Mouse (Mus musculus) cerebellum, postnatal 10 days (tissue): ENCODE measurements at regions not wholly inside any gene's neighbourhood (a gene's known extent, or its start where the extent isn't known, plus 50 kb on each side); places are given as distances from the start of the nearest gene placed in this dataset.
"Not testable (repeated sequence)": the region's sequence is repeated elsewhere in the genome, so short reads cannot be mapped to it uniquely, and the experiment has no call there.

Experiments used
- DNase-seq, 2 experiments: peaks; one replicate each; pipeline ENCODE4 v3.0.0; 2021; ENCODE audit warnings: mixed read lengths in 2 of 2

DNA sequence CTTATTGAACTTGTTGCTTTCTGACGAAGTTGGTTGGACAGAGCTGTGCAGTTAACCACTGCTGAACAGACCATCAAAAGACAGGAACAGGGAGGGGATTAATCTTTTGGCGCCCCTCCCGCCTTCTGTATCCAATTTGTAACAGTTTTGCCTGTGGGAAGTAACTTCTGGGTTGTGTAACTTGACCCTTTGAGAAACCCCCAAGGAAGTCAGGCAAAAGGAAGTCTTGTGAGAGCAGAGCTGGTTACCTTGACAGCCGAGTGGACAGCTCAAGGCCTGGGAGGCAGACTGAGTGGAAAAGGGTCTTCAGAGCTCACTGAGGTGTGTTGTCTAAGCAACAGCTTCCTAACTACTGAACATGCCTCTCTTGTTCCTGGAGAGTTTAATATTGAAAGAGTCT lies 75.8 kb upstream of the Hao2 start:
- no peak for DNase-seq

DNA sequence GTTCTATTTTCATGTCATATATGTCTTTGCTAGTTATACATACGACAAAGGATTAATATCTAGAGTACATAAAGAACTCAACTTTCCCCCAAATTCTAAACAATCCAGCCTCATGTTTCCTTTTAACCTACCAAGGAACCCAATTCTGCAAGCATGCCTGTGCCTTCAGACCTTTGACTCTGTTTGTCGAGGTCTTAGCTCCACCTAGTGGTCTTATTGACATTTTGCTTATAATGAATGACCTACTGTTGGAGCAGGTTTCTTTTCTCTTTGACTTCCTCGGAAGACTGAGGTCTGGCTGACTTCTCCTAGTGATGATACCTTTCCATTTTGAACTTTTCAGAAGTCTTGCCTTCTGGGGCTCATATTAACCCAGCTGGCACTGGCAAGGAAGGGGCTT lies 82.7 kb upstream of the Hao2 start:
- DNase-seq = peak; percentile 41 to 68

DNA sequence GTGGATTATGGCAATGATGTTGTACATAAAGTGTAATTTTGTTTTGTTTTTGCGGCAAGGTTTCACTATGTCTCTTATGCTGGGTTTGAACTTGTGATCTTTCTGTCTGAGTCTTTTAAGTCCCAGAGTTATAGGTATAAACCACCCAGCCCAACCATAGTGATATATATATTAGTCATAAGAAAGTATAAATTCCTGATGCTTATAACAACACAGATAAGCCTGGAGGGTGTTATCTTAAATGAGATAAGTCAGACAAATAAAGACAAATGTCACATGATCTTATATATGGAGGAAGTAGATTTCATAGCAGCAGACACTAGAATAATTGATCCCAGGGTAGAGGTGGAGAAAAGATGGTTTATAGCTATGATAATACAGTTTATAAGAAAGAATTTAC lies 89.7 kb upstream of the Hao2 start:
- DNase-seq = no peak

DNA sequence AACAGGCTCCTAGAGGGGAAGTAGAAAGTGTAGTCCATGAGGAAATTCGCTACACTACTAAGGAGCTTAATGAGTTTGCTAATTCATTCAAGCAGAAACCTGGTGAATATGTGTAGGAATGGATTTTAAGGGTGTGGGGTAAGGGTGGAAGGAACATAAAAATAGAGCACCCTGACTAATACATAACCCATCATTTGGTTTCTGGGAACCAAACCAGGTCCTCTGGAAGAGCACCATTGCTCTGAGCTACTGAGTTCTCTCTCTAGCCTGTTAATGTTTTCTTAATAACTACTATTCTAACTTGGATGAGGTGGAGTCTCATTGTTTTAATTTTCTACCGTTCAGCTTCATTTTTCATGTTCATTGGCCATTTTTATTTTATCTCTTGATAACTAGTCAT lies 94.2 kb upstream of the Hao2 start:
- DNase-seq = not testable (repeated sequence)

DNA sequence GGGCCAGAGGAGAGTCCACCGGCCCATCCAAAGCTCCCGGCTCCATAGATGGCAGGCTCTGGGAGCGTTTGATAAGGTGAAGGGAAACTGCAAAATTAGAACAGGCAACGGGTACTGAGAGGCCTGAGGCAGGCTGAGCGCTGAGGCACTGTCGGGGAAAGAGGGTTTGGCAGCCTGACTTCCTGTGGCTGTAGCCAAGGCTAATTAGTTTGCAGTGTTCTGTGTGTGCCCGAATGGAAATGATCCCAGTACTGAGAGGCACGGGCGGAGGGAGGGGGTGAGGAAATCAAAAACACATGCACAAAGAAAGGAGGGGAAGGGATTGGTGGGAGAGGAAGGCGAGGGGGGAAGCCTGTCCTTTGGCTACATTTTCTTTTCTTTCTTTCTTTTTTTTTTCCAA lies 97.8 kb upstream of the Hao2 start:
- DNase-seq = peak; percentile 55 to 68

DNA sequence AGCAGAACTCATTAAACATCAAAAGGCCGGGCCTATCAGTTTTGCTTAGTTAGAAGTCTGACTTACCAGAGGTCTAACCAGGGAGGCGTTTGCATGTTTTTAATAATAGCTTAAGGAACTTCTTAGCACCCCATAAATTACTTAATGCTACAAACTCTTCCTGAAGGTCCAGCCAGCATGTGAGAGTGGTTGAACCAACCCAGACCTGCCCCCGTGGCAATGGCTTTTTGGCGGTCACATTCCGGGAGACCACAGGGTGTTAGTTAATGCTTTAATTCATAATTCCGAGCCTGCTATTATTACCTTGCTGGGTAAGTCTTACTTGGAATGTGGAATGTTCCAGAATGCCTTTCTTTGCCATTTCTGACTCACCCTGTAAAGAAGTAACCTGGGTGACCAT lies 98.2 kb upstream of the Hao2 start:
- no peak for DNase-seq

DNA sequence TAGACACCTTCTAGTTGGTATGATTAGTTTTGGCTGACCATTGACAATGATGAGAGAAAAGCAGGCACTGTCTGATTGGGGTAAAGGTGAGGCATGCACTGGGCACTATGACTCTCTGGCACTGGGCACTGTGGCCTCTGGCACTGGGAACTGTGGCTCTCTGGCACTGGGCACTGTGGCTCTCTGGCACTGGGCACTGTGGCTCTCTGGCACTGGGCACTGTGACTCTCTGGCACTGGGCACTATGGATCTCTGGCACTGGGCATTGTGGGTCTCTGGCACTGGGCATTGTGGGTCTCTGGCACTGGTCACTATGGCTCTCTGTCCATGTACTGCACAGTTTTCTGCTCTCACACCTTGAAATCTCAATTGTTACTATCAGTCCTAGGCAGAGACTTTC lies 101.0 kb upstream of the Hao2 start:
- DNase-seq = peak; percentile 34 to 64

DNA sequence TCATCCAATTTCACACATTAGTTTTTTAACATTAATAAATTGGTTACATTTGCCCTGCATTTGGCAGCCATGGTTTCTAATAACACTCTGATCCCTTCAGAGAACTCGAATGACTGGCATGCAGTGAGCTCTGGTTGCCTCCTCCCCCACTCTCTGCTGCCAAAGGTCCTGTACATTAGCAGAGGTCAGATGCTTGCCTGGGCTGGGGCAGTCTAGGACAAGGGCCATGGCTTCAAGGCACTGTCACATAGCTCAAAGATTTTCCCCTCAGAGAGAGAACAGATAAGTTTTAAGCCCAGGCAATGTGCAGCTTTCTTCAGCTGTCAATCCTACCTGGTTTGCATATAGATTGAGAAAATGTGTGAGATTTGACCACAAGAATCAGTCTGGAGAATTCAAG lies 110.2 kb upstream of the Wars2 start:
- DNase-seq = no peak

DNA sequence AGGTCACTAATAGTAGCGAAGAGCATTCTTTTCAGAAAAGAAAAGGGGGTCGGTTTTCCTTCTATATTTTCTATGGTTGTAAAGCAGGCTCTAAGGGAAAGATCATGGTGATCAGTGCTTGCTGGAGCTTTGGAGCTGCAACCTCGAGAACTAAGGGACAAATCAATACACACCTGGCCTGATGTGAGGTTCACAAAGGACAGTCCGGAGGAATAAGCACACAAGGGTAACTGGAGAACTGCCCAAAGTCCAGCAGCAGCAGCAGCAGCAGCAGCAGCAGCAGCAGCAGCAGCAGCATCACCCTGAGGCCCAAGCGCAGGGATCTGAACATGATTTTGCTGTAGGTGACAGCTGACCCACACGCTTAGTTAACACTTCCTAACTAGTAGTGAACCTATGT lies 94.7 kb upstream of the Wars2 start:
- no peak for DNase-seq

DNA sequence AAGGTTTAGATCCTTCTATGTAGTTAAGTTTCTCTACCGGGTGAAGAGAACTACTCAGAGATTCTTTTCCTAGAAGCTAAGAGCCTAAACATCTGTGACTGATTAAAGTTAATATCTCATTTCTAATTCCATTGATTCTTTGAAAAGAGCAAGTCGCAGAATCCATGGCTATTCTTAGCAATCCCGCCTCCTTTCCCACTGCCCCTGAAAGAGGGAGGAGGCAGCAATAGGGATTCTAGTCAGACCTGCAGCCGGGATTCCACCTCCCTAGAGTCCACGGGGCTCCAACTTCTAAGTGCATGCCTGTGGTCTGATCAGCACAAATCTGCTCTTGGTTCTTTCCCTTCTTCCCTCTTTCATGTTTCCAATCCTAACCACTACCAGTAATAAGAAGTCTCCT lies 93.7 kb upstream of the Wars2 start:
- DNase-seq = no peak

DNA sequence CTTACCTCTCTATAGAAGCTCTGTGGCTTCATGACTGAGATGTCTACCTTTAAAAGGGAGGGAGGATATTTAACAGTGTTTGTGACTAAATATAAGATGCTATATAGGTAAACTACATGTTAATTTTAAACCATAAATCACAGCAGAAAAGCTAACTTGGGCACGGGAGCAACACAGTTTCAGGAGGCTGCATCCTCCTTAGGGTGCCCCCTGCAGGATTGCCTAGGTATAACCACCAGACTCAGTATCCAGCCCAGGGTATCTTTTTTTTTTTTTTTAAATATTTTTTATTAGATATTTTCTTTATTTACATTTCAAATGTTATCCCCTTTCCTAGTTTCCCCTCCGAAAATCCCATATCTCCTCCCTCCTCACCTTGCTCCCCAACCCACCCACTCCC lies 91.6 kb upstream of the Wars2 start:
- DNase-seq = peak; percentile 10 to 25

DNA sequence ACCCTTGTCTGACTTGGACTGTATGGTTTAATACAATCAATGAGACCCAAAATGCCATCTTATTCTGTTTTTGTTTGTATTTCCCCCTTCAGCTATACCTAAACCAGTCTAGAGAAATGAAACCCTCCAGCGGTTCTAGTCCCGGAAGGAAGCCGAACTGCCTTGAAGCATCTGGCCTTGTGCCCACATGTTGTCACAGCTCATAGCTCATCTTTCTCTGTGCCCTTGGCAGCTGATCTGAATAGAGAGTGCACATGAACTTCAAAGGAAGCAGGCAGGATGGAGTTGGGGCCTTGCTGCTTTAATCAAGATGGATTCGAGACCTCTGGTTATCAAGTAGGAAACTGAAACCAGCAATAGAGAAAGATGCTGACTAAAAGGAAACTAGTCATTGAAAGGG lies 88.7 kb upstream of the Wars2 start:
- DNase-seq = peak; percentile 23 to 36

DNA sequence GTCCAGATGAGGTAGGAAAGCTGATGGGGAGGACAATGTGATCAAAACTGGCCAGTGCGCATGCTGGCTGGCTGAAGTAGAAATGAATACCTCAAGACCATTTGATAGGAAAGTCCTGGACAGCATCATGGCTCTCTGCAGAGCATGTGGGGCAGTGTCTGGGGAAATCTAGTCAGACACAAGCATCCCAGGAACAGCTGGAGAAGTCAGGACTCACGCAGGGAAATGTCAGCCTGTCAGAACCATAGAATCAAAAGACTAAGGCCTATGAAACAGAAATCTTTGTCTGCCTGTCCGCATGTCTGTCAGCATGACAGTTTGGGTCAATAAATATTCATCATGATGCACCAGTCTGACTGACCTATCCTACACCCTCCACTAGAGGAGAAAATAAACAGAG lies 73.7 kb upstream of the Wars2 start:
- no peak for DNase-seq
